Mouse (Mus musculus) heart, adult 2 months (tissue): ENCODE data around the gene Vti1b.

ENCODE experiments used
- CTCF ChIP-seq: fragments of 200-600 bp; IDR thresholded peaks from 2 replicates; pipeline ENCODE4 v1.8.1; 2022; ENCODE audit warnings: antibody characterized with exemption, mild to moderate bottlenecking, moderate library complexity
- POLR2A ChIP-seq: fragments of 200-500 bp; IDR thresholded peaks from 2 replicates; pipeline ENCODE4 v1.6.1; 2011; ENCODE audit warnings: mild to moderate bottlenecking, low read depth, low read length, control low read depth; ENCODE audit not compliant: insufficient read depth

DNA sequence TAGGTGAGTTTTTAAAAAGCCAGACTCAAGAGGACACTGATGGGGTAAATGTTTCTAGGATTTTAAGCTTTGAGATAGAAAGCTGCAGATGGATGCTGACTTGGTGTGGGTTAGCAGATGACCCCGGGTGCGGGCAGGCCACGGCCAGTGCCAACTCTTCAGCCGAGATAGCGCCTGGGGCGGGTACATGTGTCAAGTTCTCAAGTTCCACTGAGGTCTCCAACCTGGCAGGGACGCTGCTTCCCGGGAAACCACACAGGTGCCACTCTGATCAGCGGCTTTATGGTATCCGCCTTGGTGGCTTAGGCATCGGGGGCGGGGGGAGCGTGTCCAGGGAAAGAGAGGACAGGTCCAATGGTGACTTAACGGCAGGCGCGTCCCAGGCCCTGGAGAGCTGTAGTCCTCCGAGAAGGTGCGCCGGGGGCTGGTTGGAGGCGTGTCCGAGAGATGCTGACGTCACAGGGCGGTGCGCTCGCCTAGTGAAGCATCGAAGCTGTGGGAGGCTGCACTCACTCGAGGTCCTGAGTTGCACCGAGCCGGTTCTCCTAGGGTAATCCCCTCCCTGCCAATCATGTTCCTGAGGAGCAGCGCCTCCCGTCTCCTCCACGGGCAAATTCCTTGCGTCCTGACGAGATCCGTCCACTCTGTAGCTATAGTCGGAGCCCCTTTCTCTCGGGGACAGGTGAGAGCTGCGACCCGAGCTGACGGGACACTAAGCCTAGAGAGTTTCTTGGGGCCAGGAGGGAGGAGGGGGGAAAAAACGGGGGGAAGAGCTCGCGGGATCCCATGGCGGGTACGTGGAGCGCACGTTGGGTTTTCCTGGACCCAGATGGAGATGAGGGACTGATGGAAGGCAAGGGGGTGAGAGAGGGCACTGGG lies 41.9 kb downstream of the Vti1b start, which contains the start of gene Arg2:
- TF ChIP-seq CTCF = no peak
- no peak for TF ChIP-seq POLR2A
